Mouse (Mus musculus) lung, postnatal 0 days (tissue): ENCODE results near the gene Efl1.

Experiments
- CTCF ChIP-seq: IDR thresholded peaks from 2 replicates; pipeline ENCODE4 v1.5.1; 2016; ENCODE audit warnings: antibody characterized with exemption, mild to moderate bottlenecking
- EP300 ChIP-seq: IDR thresholded peaks from 2 replicates; pipeline ENCODE4 v1.6.1; 2016; ENCODE audit warnings: antibody characterized with exemption, mild to moderate bottlenecking, control low read depth

DNA sequence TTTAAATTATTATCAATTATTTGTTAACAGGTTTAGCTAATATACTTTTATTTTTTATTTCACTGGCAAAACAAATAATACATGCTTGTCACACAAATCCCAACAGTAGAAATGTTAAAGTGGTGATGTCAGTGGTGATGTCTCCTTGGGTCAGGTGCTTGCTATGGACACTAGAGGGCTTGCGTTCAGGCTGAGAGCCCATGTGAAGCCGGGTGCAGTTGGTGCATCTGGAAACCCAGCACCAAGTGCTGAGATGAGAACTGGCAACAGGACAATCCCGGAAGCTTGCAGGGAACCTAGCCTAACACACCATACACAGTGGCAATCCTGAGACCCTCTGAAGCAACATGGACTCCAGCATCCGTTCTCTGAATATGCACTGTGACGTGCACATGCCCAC is 70.9 kb downstream of the Efl1 start:
- TF ChIP-seq CTCF (peak; percentile 69), EP300 (no peak)
